Mouse (Mus musculus): ENCODE measurements around the gene Nepn. TPM values are rescaled to one million over a fixed set of nuclear protein-coding genes. Genes with fewer than 3 reads are reported as not detected.

Nepn gene
- polyA plus RNA-seq, 1 experiment from 2014 or later, result not detected

- Histone ChIP-seq H3K4me1 (ENCODE audit: control insufficient read depth, insufficient read depth, low read length) (no peaks in the 10 kb centered on the region), H3K27ac (ENCODE audit: low read depth, low read length) (no peak overlapping the region), H3K9me3 (ENCODE audit: control insufficient read depth, low read length) (no peaks in the 10 kb centered on the region), H3K4me2 (ENCODE audit: low read depth, low read length) (no peak overlapping the region), H3K36me3 (ENCODE audit: control insufficient read depth, insufficient read depth, low read length) (peaks cover 16% of the 10 kb centered on the region), H3K27me3 (ENCODE audit: control insufficient read depth, insufficient read depth, low read length) (no peaks in the 10 kb centered on the region), H3K9ac (replicated peaks; ENCODE audit: low read depth, low read length) (no peak overlapping the region), H3K4me3 (ENCODE audit: low read depth, low read length) (no peak overlapping the region)
- no peak for ATAC-seq (ENCODE audit: low read depth)
- 97% methylated on average over 1 of the region's 1 CpGs for WGBS
Observed at GRCm38 (mm10) chr10:52430953-52431352, 42.2 kb downstream of the Nepn start.

- no peak overlapping the region for H3K9ac ChIP-seq (replicated peaks; ENCODE audit: low read depth, low read length)
Observed at GRCm38 (mm10) chr10:52434836-52435235, 46.1 kb downstream of the Nepn start.

More at GRCm38 (mm10) chr10:52434836-52435235, 46.1 kb downstream of the Nepn start:
- Histone ChIP-seq H3K4me3 (ENCODE audit: low read depth, low read length) (no peak overlapping the region), H3K27me3 (ENCODE audit: control insufficient read depth, insufficient read depth, low read length) (no peaks in the 10 kb centered on the region), H3K9me3 (ENCODE audit: control insufficient read depth, low read length) (no peaks in the 10 kb centered on the region), H3K4me2 (ENCODE audit: low read depth, low read length) (no peak overlapping the region), H3K4me1 (ENCODE audit: control insufficient read depth, insufficient read depth, low read length) (no peaks in the 10 kb centered on the region), H3K36me3 (ENCODE audit: control insufficient read depth, insufficient read depth, low read length) (peaks cover 27% of the 10 kb centered on the region), H3K27ac (ENCODE audit: low read depth, low read length) (no peak overlapping the region)
- WGBS, result 93% methylated on average over 8 of the region's 8 CpGs
- no peak for ATAC-seq (ENCODE audit: low read depth)

Other genes with a start within 250 kb of the Nepn start
- 0.04 TPM in 1 of 2 replicates, not detected in the other for gene Ros1, start 193.7 kb upstream of the Nepn start, polyA plus RNA-seq (2014; fragmentation: Nextera tagmentation; extraction: Ambion mirVana)
- gene Dcbld1, start 155.4 kb upstream of the Nepn start, polyA plus RNA-seq (2014; fragmentation: Nextera tagmentation; extraction: Ambion mirVana), result 28.9 and 36.0 TPM in 2 replicates
- not detected in 2 replicates for gene Gm26741, start 30.2 kb upstream of the Nepn start, polyA plus RNA-seq (2014; fragmentation: Nextera tagmentation; extraction: Ambion mirVana)
- 29.0 and 32.8 TPM in 2 replicates for gene Gopc, start 6.8 kb upstream of the Nepn start, polyA plus RNA-seq (2014; fragmentation: Nextera tagmentation; extraction: Ambion mirVana)
- gene Nus1, start 28.6 kb downstream of the Nepn start, polyA plus RNA-seq (2014; fragmentation: Nextera tagmentation; extraction: Ambion mirVana), result 24.7 and 24.9 TPM in 2 replicates